Mouse (Mus musculus) MEL (cell line): ENCODE measurements around the gene Gga3.

Source experiments
- E2F4 ChIP-seq: IDR thresholded peaks from 2 replicates; pipeline ENCODE4 v1.6.1; 2011; ENCODE audit warnings: low read depth, low read length, improper control_type of control experiment, borderline replicate concordance
- EP300 ChIP-seq, 2 experiments: IDR thresholded peaks; 2 replicates each; pipeline ENCODE4 v1.6.1; 2011; ENCODE audit warnings: improper control_type of control experiment in 2 of 2, low read length in 2 of 2, low read depth in 1 of 2, mild to moderate bottlenecking in 1 of 2

DNA sequence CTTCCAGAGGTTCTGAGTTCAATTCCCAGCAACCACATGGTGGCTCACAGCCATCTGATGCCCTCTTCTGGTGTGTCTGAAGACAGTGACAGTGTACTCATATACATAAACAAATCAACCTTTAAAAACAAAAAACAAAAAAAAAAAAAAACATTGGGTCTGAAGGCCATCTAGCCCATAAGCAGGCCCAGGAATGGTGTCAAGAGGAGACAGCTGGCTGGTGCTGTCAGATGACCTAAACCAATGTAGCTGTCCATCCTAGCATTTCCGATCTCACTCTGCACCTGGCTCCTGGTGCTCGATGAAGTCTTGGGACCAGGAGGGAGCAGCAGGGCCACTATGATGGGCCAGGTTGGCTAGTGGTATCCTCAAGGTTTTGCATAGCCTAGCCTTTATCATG is 38.9 kb upstream of the Gga3 start:
- TF ChIP-seq EP300 (IDR thresholded peaks at IDR 0.05; ENCODE audit: low read depth in 1 of 2, low read length in 2 of 2) (no peak), E2F4 (no peak)
